Mouse (Mus musculus) limb, embryonic 14.5 days (tissue): ENCODE results near the gene Adam19. TPM values are rescaled to one million over a fixed set of nuclear protein-coding genes. Genes with fewer than 3 reads are reported as not detected.

ENCODE experiments used
- ATAC-seq: fragments of 200-750 bp; cut with Nextera tagmentation; 2 replicates; pipeline ENCODE4 v1.8.0; 2017; ENCODE audit warnings: low read depth, moderate number of reproducible peaks, moderate TSS enrichment; ENCODE audit not compliant: low FRiP score
- DNase-seq: peaks from one replicate; pipeline ENCODE4 v3.0.0-alpha.2; 2015; ENCODE audit warnings: low spot score
- H3K27ac ChIP-seq: fragments of 300-500 bp; sonication (generic); replicated peaks from 2 replicates; pipeline ENCODE4 v1.5.1; 2014; ENCODE audit warnings: low read depth, mild to moderate bottlenecking, low read length, moderate library complexity, mixed read lengths
- H3K27me3 ChIP-seq: fragments of 300-500 bp; sonication (generic); 2 replicates; pipeline ENCODE4 v1.6.1; 2014; ENCODE audit warnings: low read length, mixed read lengths; ENCODE audit not compliant: control insufficient read depth, insufficient read depth
- H3K36me3 ChIP-seq: fragments of 300-500 bp; sonication (generic); 2 replicates; pipeline ENCODE4 v1.6.1; 2014; ENCODE audit warnings: mild to moderate bottlenecking, low read length, moderate library complexity, mixed read lengths; ENCODE audit not compliant: control insufficient read depth, insufficient read depth
- H3K4me1 ChIP-seq: fragments of 300-500 bp; sonication (generic); 2 replicates; pipeline ENCODE4 v1.6.1; 2014; ENCODE audit warnings: antibody characterized with exemption, low read length, mixed read lengths; ENCODE audit not compliant: control insufficient read depth, insufficient read depth
- H3K4me2 ChIP-seq: fragments of 300-500 bp; sonication (generic); replicated peaks from 2 replicates; pipeline ENCODE4 v1.6.1; 2014; ENCODE audit warnings: low read depth, mild to moderate bottlenecking, low read length, moderate library complexity; ENCODE audit not compliant: severe bottlenecking
- H3K4me3 ChIP-seq: fragments of 300-500 bp; sonication (generic); replicated peaks from 2 replicates; pipeline ENCODE4 v1.5.1; 2014; ENCODE audit warnings: low read length
- H3K9ac ChIP-seq: fragments of 300-500 bp; sonication (generic); 2 replicates; pipeline ENCODE4 v1.6.1; 2014; ENCODE audit warnings: mild to moderate bottlenecking, low read depth, low read length, moderate library complexity; ENCODE audit not compliant: severe bottlenecking
- H3K9me3 ChIP-seq: fragments of 300-500 bp; sonication (generic); 2 replicates; pipeline ENCODE4 v1.6.1; 2016; ENCODE audit warnings: low read length; ENCODE audit not compliant: control insufficient read depth
- POLR2A ChIP-seq: fragments of 200-500 bp; IDR thresholded peaks from 2 replicates; pipeline ENCODE4 v1.8.0; 2012; ENCODE audit warnings: inconsistent platforms, mild to moderate bottlenecking, moderate library complexity, borderline replicate concordance; ENCODE audit not compliant: insufficient read depth, insufficient read length; ENCODE audit errors: extremely low read depth
- WGBS: fragments of 180-500 bp; shearing (Covaris S2); extraction: QIAGEN DNeasy Blood & Tissue Kit; methylation state at CpG from one replicate; pipeline ENCODE4 v1.1.7; 2014; 5-methylcytosine and 5-hydroxymethylcytosine counted together
- polyA plus RNA-seq, 2 experiments: library from polyadenylated mRNA; depleted of rRNA in 1 of 2; stranded (reverse) in 1 of 2; unstranded in 1 of 2; fragments of >200 nt; fragmentation: Nextera tagmentation in 1 of 2; extraction: Ambion mirVana in 1 of 2; gene quantifications; 2 replicates each; pipeline versions ENCODE4 v1.2.1 to v1.2.3; 2012 to 2014

The Adam19 gene
- polyA plus RNA-seq, 2 experiments: 13.3 to 29.3 TPM

DNA sequence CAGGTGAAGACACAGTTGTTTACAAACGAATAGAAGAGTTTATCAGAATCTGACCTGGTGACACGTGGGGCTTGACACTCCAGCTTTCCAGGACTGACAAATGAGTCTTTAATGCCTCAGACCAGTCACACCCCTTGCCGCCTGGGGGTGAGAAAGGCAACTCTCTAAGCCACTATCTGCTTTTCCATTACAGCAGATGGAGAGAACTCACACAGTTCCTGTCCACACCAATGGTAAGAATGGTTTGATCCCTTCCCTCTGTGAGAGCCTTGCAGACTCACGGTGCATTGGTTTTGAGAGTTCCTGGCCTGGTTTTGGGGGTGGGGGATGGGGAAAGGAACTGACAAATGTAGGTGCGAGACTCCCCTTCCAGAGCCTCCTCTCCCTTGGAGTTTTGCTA is 1.5 kb upstream of the Adam19 start:
- ATAC-seq: no peak
- Histone ChIP-seq H3K9ac (no peak overlapping the region), H3K36me3 (no peaks in the 10 kb centered on the region), H3K4me3 (no peak overlapping the region), H3K4me1 (peaks cover 10% of the 10 kb centered on the region), H3K9me3 (no peaks in the 10 kb centered on the region), H3K27ac (no peak overlapping the region), H3K4me2 (no peak overlapping the region), H3K27me3 (no peaks in the 10 kb centered on the region)
- TF ChIP-seq POLR2A: no peak
- DNase-seq: no peak
- WGBS: 44% methylated on average over 5 of the region's 5 CpGs

DNA sequence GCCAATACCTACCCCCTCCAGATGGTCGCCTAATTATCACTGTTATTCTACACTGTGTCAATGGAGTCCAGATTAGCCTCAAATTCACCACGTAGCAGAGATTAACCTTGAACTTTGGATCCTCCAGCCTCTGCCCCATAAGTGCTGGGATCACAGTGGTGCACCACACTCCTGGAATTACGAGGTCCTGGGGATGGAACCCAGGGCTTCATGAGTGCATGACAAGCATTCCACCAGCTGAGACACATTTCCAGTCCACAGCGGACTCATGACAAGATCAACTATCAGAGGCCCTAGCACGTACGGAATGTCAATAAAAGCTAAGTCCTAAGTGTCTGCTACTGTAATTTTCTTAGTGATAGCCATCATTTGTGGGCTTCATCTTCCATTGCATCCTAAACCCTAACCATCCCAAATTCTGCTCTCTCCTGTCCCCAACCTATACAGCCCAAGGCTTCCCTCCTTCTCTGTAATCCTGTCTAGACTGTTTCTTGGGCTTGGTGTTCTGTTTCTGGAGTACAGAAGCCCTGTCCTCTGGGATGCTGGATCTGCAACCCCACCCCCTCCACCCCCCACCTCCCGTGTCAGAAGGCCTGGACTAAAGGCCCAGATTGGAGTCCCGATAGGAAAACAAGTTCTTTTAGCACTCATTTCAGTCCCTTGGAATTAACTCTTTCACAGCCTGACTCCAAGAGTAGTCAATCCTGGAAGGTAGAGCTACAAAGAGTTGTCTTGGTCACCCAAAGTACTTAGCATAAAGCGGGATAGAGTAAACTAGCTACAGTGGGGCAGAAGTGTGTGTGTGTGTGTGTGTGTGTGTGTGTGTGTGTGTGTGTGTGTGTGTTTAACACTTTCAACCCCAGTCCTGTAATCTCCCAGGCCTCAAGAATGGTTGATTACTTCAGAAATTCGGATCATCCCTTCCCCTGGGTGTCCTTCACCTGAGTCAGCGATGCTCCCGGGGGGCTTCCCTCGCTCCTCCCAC is 589 bp upstream of the Adam19 start:
- no peak for TF ChIP-seq POLR2A
- Histone ChIP-seq H3K27ac (peak overlapping the region; percentile 82), H3K9ac (peak overlapping the region; percentile 89), H3K4me2 (peak overlapping the region; percentile 73), H3K9me3 (no peaks in the 10 kb centered on the region), H3K4me1 (peaks cover 10% of the 10 kb centered on the region), H3K27me3 (no peaks in the 10 kb centered on the region), H3K4me3 (peak overlapping the region; percentile 75), H3K36me3 (no peaks in the 10 kb centered on the region)
- DNase-seq (peak; percentile 27), ATAC-seq (peak; percentile 39)
- WGBS: 19% methylated on average over 13 of the region's 13 CpGs

DNA sequence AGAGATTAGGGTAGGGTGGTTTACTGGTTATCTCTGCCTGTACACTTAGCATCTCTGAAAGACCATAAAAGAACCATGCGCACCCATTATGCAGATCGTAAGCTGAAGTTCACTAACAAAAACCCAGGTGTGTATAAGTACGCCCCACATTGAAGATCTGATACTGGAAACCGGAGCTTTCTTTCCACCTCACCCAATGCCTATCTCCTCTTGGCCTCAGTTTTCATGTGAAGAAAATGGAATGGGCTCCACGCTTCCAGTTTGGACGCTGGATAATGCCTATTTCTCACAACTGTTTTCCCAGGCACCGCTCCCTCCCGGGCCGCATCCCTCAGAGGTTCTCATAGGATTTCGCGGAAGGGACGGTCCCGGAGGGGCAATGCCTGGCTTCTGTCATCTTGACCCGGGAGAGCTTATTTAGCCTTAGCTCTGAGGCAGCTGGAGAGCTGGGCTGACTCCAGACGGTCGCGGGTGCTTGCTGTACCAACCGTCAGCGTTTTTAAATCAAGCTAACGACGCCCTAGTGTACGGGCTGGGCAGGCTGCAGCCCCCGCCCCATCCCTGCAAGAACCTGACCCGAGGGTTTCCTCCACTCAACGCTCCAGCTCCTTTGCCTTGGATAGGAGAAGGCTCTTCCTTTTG is 1.1 kb downstream of the Adam19 start:
- no peaks in the 10 kb centered on the region for H3K9me3 ChIP-seq
- peak overlapping the region; percentile 73 for H3K4me2 ChIP-seq
- H3K27ac ChIP-seq: peak overlapping the region; percentile 82
- DNase-seq (peak; percentile 34), ATAC-seq (peak; percentile 42; the same call in 1 of the 2 replicates)
- H3K9ac ChIP-seq: peak overlapping the region; percentile 89
- WGBS: 2% methylated on average over 25 of the region's 25 CpGs
- H3K27me3 ChIP-seq: no peaks in the 10 kb centered on the region
- H3K4me1 ChIP-seq: peaks cover 10% of the 10 kb centered on the region
- no peak for TF ChIP-seq POLR2A
- peak overlapping the region; percentile 75 for H3K4me3 ChIP-seq
- H3K36me3 ChIP-seq: 0 out of 2 replicates have a peak, but pooled peaks cover 2% of the 10 kb centered on the region

DNA sequence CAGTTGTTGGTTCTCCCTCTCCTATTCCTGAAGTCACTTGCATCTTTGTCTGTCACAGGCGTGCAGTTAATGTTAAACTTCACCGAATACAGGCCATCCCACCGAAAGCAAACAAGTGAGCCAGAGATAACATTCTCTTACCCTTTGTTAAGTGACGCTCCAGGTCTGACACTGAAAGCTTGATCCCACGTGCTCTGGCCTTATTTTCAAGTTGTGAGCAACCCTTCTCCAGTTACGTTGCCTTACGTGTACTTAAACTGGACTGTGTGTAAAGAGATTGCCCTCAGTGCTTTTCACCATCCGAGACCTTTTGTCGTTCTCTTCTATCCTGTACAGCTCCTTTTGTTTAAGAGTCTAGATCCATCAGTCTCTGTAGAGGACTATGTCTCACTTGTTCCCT is 2.2 kb downstream of the Adam19 start:
- Histone ChIP-seq H3K27ac (no peak overlapping the region), H3K4me2 (peak overlapping the region; percentile 73), H3K9me3 (no peaks in the 10 kb centered on the region), H3K36me3 (0 out of 2 replicates have a peak, but pooled peaks cover 4% of the 10 kb centered on the region), H3K4me3 (no peak overlapping the region), H3K9ac (no peak overlapping the region), H3K4me1 (peaks cover 10% of the 10 kb centered on the region), H3K27me3 (no peaks in the 10 kb centered on the region)
- no peak for TF ChIP-seq POLR2A
- ATAC-seq (no peak), DNase-seq (no peak)
- WGBS: 54% methylated on average over 9 of the region's 9 CpGs

DNA sequence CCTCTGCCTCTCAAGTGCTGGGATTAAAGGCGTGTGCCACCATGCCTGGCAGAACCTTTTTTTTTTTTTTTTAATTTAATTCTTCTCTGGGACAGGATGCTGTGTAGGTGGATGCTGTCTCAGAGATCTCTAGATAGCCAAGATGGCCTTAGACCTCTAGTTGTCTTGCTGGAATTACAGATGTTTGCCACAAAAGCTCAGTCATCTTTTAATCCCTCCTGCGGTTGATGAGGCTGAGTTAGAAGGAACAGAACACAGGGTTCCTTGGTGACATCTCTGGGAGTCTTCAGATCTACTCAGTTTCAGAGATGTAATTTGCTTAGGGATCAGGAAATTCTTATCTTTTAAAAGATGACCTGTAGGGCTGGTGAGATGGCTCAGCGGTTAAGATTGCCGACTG is 3.1 kb downstream of the Adam19 start:
- 0 out of 2 replicates have a peak, but pooled peaks cover 7% of the 10 kb centered on the region for H3K36me3 ChIP-seq
- no peak overlapping the region for H3K4me3 ChIP-seq
- no peaks in the 10 kb centered on the region for H3K27me3 ChIP-seq
- TF ChIP-seq POLR2A: no peak
- DNase-seq: no peak
- H3K27ac ChIP-seq: no peak overlapping the region
- WGBS: 96% methylated on average over 4 of the region's 4 CpGs
- ATAC-seq: no peak
- H3K4me2 ChIP-seq: no peak overlapping the region
- H3K9me3 ChIP-seq: no peaks in the 10 kb centered on the region
- peaks cover 10% of the 10 kb centered on the region for H3K4me1 ChIP-seq
- no peak overlapping the region for H3K9ac ChIP-seq
